Mouse (Mus musculus) heart, postnatal 0 days (tissue): ENCODE measurements around the gene Ift122.

Experiments
- CTCF ChIP-seq: IDR thresholded peaks from 2 replicates; pipeline ENCODE4 v1.5.1; 2016; ENCODE audit warnings: antibody characterized with exemption, control low read depth, low read depth
- EP300 ChIP-seq: IDR thresholded peaks from 2 replicates; pipeline ENCODE4 v1.6.1; 2016; ENCODE audit warnings: antibody characterized with exemption, low read depth

DNA sequence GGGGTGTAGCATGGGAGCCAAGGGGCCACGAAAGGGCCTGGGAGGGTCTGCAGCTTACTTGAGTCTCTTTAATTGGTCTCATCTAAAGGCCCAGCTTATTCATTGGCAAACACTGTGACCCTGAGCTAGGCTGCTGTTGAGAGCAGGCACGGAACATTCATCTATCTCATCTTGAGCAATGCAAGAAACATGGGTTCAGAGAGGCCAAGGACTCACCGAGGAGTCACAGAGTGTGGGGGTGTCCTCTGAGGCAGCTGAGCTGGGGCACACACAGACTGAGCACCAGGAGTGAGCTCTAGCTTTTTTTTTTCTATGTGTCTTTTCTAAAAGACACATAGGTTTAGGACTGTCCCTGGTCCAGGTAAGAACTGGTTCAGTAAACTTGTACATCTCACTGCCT is 79.1 kb downstream of the Ift122 start:
- TF ChIP-seq EP300 (no peak), CTCF (no peak)
